Mouse (Mus musculus) ovary, postnatal 10 days (tissue): ENCODE data around the gene Zfp280d.

ENCODE experiments used
- DNase-seq: peaks from one replicate; pipeline ENCODE4 v3.0.0; 2022; ENCODE audit warnings: low spot score

The Zfp280d gene

GRCm38 (mm10) chr9:72274677-72275076, at the start of gene Zfp280d:
TSS of gene Zfp280d (plus strand) at chr9:72274860.
- DNase-seq: peak; percentile 71

GRCm38 (mm10) chr9:72226536-72226935, 48.1 kb upstream of the Zfp280d start:
- no peak for DNase-seq

- no peak for DNase-seq
Measured at GRCm38 (mm10) chr9:72252656-72253055, 22.0 kb upstream of the Zfp280d start.

GRCm38 (mm10) chr9:72255227-72255626, 19.4 kb upstream of the Zfp280d start:
- DNase-seq: no peak

DNA sequence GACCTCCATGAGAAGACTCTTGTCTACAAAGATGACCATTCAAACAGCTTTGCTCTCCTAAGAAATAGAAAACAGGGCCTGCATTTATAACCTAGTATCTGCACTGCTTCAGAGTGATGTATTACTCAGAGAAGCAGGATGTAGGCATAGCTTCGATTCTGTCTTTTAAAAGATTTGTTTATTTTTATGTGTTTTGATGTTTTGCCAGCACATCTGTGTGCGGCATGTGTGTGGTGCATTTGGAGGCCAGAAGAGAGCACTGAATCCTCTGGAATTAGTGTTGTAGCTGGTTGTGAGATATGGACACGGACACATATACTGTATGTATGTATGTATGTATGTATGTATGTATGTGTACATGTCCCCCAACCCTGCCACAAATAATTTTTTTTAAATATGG, 18.0 kb upstream of the Zfp280d start:
- DNase-seq: no peak

- DNase-seq: no peak
Measured at GRCm38 (mm10) chr9:72260337-72260736, 14.3 kb upstream of the Zfp280d start.

GRCm38 (mm10) chr9:72264859-72265258, 9.8 kb upstream of the Zfp280d start:
- DNase-seq: no peak

GRCm38 (mm10) chr9:72270146-72270545, 4.5 kb upstream of the Zfp280d start:
- DNase-seq: no peak

DNA sequence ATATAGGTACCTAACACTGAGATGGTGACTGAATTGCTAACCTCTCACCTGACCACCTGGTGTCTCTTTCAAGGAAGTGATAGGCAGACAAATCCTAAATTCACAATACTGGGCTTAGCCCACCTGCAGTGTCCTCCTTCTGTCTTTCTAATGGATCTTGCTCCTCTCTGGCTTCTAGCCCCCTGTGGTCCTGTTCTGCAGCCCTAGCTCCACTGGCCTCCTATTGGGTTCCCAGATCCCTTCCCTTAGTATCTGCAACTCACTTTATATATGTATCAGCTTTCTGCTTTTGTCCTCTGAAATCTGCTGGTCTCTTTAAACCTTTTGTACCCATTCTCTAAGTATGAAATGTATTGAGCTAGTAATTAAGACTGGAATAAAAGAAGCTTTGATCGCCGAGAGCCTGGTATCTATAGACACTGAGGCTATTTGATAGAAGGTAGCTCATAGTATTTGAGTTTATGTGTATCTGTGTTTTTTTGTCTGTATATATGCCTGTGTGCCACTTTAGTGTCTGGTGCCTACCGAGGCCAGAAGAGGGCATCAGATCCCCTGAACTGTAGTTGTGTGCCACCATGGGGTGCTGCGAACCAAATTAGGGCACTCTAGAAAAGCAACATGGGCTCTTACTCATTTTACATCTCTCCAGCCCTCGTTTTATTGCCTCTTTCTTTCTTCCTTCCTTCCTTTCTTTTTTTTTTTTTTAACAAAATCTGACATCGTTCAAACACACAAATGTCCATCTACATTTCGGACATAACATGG, 832 bp upstream of the Zfp280d start:
- DNase-seq: no peak

DNA sequence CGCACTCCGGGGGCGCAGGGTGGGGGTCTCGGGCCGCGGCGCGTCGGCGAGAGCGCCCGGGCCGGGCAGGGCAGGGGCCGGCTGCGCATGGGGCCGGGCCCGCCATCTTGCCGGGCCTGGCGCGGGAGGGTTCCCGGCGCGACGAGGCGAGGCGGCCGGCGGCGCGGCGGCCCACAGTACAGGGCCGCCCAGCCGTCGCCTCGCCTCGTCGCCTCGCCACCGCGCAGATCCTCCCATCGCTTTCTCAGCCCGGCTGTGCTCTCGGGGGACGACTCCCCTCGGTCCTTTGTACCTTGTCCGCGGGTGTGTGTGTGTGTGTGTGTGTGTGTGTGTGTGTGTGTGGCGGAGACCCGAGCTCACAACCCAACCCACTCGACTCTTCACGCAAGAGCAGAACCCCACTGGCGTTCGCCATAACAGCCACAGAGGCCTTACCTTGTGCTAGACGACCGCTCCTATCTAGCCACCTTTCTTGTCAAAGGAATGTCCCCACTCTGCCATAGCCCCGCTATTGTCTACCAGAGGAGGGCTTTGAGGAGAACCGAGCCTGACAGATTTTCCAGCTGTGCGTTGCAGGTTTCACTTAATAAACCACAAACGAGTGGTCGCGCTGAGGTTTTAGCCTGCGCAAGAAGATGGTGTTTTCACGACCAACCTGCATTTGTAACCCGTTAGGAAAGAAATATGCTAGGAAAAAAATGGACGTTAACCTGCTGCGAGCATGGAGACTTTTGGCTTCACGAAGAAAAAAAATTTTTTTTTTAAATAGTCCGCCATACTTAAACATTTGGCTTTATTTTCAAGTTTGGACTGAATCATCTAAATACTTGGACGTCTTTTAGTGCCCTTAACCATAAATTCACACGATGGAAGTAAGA, 680 bp downstream of the Zfp280d start:
- peak; percentile 38 for DNase-seq

DNA sequence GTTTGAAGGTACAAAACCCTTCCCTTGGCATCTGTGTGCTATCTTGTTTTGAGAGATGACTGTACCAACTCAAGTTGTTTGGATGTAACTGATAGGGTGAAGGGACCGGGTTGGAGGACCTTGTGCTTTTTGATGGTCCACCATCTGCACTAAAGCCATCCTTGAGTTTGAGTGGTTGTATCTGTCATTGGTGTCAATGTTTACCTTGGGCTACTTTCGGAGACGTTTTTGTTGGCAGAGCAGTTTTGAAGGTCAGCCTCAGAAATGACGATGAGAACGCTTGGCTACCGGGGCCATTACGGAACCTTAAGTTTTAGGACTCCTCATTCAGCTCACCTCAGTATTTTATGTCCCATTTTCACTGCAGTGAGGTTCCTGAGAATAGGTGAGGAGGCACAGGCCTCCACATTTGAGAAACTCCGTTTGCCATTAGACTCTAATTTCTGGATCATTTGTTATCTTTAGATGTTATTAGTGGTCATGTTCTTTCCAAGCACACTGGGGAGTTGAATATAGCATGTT, 1.4 kb downstream of the Zfp280d start:
- no peak for DNase-seq

DNA sequence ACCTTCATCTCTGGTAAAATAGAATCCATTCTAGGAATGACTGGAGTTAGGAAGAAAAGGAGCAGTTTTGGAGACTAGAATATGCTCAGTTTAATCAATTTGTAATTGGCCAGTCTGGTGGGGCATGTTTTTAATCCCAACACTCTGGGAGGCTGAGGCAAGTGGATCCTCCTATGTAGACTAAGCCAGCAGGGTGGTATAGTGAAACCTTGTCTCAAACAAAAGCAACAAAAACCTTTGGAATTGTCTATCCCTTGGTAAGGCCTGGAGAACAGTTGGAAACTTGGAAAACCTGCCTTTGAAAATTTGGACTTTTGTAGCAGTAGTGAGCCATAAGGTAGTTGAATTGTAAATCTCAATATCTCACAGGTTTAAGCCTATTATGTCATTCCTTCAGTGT, 2.3 kb downstream of the Zfp280d start:
- no peak for DNase-seq

GRCm38 (mm10) chr9:72279943-72280342, 5.3 kb downstream of the Zfp280d start:
- no peak for DNase-seq

DNA sequence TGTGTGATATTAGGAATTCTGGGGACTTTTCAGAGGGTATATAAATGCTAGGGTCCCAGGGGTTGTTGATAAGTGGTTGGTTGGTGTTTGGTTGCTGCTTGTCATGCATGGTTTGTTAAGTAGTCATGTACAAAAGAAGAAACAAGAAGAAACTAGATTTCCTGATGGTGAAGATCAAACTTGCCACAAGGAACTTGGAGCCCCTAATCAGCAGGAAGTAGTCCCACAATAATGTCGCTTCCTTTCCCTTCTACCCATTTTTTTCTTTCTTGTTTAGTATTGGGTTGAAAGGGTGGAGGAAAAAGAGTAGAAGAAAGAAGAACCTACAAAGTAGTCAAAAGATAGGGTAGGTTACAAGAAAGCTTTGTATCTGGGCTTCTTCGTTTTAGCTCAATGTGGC, 13.0 kb downstream of the Zfp280d start:
- no peak for DNase-seq

GRCm38 (mm10) chr9:72288210-72288609, 13.6 kb downstream of the Zfp280d start:
- no peak for DNase-seq

- no peak for DNase-seq
Measured at GRCm38 (mm10) chr9:72289094-72289493, 14.4 kb downstream of the Zfp280d start.

DNA sequence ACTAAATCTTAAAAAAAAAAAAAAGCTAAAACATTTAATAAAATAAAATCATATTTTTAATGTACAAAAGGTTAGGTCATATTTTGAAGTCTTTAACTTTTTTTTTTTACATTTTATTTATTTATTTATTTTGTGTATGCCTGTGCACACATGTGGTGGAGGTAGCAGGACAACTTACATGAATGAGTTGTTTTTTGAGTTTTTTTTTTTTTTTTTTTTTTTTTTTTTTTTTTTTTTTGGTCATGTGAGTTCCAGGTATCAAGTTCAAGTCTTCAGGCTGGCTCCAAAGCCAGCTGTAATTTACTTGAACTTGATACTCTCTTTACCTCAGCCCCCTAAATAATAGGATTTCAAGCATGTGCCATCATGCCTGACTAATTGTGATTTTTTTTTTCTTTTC, 19.4 kb downstream of the Zfp280d start:
- DNase-seq: no peak

- DNase-seq: no peak
Measured at GRCm38 (mm10) chr9:72309765-72310164, 35.1 kb downstream of the Zfp280d start.

- DNase-seq: no peak
Measured at GRCm38 (mm10) chr9:72333221-72333620, 58.6 kb downstream of the Zfp280d start.

DNA sequence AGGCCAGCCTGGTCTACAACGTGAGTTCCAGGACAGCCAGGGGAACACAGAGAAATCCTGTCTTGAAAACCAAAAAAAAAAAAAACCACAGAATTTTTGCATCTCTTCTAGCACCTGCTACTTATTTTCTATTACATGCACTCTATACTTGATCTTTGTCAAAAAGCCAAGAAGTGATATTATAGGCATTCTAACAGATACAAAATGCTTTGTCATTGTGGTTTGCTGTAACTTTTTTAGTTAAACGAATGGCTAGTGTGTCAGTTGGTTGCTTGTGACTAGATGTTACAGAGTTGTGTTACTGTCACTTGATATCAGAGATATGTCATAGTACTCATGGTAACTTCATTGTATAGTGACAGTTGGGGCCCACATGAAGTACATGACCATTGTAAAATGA, 61.4 kb downstream of the Zfp280d start:
- DNase-seq: no peak

DNA sequence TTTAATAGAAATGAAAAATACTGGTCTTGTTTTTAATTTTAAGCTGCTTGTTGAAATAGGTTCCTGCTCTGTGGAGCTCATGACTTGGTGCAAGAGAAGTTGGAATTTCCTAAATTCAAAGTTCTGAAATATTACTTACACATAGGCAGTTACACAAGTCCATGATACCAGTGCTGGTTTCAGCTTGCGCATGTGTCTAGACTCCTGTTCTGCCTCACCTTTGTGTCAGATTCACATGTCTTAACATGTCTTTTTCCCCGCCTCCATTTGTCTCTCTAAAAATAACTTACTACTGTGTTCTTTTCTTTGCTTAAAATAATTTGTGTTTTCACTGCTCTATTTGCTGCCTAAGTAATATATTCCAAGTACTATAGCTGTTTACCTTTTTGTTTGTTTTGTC, 64.5 kb downstream of the Zfp280d start:
- no peak for DNase-seq

GRCm38 (mm10) chr9:72343844-72344243, 69.2 kb downstream of the Zfp280d start:
- DNase-seq: no peak

GRCm38 (mm10) chr9:72372359-72372758, 97.7 kb downstream of the Zfp280d start:
- no peak for DNase-seq
